Mouse (Mus musculus): ENCODE data around the gene Slc39a13.

The Slc39a13 gene

GRCm38 (mm10) chr2:91087453-91087852, 17.2 kb upstream of the Slc39a13 start:
- no peak for DNase-seq

- DNase-seq, result no peak
Observed at GRCm38 (mm10) chr2:91086392-91087237, 16.4 kb upstream of the Slc39a13 start.

- no peak for DNase-seq
Observed at GRCm38 (mm10) chr2:91085494-91086391, 15.5 kb upstream of the Slc39a13 start.

GRCm38 (mm10) chr2:91084179-91084820, 14.1 kb upstream of the Slc39a13 start:
- DNase-seq, result no peak

DNA sequence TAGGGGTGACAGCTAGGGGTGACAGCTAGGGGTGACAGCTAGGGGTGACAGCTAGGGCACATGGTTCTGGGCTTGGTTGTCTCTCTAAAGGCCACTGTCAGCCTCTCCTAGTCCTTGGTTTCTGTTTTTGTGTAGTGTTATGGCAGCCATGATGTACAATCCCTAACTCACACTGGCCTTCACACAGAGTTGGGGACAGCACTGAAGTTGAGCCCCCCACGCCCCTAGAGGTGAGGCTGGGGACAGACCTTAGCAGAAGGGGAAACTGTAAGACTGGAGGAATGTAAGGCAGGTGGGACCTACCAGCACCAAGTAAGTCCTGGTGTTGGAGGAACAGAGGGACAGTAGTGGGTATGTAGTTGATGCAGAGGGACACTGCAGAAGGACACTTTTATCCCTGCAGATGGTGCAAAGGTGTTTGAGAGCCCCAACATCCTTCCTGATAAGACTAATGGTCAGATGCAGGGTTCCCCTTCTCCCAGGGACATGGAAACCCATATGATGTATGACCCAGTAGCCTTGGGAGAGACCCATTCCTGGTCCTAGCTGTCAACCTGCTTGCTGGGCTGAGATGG, 13.2 kb upstream of the Slc39a13 start:
- DNase-seq, result no peak

DNA sequence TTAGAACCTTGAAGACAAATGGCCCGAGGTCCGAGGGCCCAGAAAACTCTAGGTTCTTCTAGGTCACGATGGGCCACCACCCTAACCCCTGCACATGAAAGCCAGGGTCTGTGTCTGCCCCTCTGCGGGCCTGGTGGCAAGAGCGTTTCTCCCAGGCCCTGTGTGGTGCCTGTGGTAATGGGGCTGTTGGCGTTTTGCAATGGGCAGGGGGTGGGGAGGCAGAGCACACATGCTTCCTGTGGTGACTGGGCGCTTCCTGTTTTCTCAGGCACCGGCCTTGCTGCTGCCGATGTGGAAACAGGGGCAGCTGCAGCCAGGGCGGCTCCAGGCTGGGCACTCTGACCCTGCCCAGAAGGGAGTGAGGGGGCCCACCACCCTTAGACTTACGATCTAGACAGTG, 12.6 kb upstream of the Slc39a13 start:
- no peak for DNase-seq

- no peak for DNase-seq
Observed at GRCm38 (mm10) chr2:91081775-91082695, 11.8 kb upstream of the Slc39a13 start, which contains the start of gene Spi1. Spi1 (plus strand) TSS chr2:91082390.

DNA sequence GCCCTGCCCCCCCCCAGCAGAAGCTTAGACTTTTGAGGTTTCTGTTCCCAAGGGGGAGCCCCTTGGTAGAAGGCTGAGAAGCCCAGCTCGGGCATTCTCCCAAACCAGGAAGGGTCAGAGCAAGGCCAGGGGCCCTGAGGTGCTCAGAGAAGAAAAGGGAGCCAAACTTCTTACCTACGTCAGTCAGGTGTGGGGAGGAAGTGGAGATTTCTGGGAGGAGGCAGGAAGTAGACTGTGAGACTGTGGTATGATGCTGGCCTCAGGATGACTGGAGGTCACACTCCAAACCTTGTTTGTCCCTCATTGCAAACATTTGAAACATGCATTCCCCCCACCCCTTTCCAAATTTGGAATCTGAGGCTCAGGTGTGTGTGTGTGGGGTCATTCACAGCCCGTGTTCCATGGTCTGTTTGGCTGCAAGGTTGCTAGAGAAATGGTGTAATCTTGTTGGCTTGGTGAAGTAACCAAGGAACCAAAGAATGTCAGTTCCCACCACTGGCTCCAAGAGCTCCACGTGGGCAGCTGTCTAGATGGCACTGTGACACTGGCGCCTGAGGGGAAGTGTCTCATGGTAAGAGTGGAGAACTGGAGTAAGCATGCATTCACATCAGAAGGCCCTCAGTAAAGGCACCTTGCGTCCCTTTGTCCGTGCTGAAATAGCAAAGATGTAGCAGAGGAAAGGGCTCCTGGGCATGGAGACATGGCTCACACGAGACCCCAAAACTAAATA, 10.7 kb upstream of the Slc39a13 start:
- no peak for DNase-seq

- DNase-seq, result no peak
Observed at GRCm38 (mm10) chr2:91079026-91079384, 8.8 kb upstream of the Slc39a13 start.

DNA sequence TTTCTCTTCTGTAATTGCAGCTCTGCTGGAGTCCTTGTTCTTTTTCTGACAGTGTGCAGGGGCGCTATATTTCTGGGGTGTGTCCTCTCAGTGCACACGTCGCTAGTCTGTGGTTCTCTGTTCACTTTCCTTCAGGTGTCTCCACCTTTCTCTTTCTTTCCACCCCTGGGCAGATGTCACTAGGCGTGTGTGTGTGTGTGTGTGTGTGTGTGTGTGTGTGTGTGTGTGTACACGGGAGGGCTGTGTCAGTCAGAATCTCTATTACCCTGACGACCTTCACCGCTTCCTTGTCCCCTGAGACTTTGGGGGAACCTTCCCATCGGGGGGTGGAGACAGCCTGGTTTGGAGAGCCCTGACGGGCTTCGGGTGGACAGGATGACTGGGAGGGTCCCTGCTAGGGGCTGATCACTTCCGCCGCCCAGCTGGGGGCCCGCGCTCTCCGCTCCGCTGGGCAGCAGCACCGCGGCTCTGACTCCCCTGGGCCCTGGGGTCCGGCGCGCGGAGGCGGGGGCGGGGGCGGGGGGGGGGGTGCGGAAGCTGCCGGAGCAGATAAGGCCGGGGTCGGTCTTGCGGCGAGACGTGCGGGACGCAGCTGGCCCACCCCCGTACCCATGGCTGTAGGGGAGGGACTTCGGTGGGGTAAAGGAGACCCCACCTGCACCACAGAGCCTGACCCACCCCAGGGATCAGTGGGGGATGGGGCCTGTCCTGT, 8.3 kb upstream of the Slc39a13 start:
- no peak for DNase-seq

- no peak for DNase-seq
Observed at GRCm38 (mm10) chr2:91077957-91078313, 7.7 kb upstream of the Slc39a13 start.

GRCm38 (mm10) chr2:91072092-91072491, 1.9 kb upstream of the Slc39a13 start:
- no peak for DNase-seq

DNA sequence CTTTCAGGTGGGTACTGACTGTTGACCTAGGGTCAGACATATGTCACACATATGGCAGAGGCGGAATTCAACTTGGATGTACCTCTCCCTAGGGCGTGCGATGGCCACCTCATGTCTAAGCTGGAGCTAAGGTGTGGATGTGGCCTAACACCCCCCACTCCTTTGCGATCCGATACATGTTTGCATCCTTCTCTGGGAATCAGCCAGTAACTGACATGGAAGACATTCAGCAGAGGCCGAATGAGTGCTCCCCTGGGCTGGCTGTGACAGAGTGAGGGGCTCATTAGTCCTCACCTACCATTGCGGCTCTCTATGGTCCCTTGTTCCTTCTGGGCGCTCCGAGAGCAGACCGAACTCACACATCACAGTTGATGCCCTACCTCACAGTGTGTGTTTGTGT, 842 bp upstream of the Slc39a13 start:
- no peak for DNase-seq

- peak; percentile 32 for DNase-seq
Observed at GRCm38 (mm10) chr2:91069306-91070000, 764 bp downstream of the Slc39a13 start.

DNA sequence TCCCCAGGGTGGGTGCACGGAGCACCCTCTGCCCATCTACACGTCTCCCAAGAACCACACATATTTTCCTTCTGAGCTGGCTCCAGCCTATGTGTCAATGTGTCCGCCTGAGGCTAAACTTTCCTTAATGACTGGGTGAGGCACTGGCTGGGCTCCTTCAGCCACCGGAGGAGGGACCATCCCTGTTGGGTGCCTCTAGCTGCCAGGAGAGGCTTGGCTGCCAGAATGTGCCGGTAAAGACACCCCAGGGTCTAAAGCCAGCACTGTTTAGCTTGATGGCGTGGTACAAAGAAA, 1.4 kb downstream of the Slc39a13 start:
- DNase-seq, result no peak

GRCm38 (mm10) chr2:91068162-91068871, 1.9 kb downstream of the Slc39a13 start:
- DNase-seq, result no peak

DNA sequence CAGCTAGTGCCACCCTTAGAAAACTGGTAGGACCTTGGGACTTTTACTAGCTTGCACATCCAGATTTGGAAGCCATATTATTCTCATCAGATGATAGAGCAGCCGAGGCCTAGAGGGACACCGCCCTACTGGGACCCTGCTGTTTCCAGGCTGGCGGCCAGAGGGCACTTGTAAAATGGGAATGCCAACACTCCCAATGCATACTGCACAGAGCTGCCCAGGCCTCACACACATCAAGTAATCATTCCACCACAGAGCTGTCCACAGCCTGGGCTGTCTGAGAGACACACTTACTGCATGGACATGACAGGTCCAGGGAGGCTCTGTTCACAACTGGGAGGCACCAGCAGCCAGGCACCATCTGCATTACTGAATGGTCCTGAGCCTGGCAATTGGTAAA, 3.8 kb downstream of the Slc39a13 start:
- no peak for DNase-seq

DNA sequence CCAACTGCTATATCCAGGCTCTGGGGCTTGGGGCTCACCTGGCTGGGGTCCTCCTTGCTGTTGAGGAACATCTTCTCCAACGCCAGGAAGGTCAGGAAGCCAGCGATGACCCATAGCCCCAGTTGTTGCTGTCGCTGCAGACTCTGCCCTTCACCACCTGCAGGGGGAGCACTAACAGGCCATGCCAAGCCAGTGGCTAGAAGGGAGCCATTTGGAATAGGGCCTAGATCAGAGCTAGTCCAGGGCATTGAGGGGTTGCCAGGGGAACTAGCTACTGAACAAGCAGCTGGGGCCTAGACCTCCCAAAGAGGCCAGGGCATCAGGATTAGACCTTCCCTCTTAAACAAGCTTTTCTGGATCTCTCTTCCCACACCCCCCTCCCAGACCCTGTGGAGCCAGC, 4.7 kb downstream of the Slc39a13 start:
- DNase-seq, result peak; percentile 50

- no peak for DNase-seq
Observed at GRCm38 (mm10) chr2:91064211-91064610, 6.0 kb downstream of the Slc39a13 start.
